Mouse (Mus musculus): ENCODE results near the gene Gin1.

DNA sequence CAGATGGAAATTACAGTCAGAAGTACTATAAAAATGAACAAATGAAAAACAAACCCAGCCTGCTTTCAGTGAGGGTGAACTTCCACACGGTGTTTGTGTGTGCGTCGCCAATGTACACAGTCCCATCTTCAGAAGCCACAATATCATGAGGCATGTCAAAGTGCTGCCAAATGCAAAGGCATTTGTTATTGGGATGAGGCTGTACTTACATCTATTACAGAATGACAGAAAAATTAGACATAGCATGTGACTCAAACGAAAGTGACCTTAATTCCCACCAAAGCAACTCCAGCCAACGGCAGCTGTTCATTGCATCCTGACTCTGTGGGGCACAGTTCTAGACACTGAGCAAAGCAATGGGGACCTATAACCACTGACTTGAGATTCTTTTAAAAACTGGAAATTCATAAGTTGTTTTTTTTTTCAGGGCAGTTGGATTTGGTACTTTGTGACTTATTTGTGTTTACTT is 64.4 kb downstream of the Gin1 start:
- TF ChIP-seq GATA1 (IDR thresholded peaks at IDR 0.05; ENCODE audit: low read length) (no peak), TAL1 (IDR thresholded peaks at IDR 0.05; ENCODE audit: low read length) (no peak)
